Mouse (Mus musculus) erythroblast, embryonic 14.5 days (primary cell): Measurements from ENCODE around the gene Ttc16.

Experiments used
- GATA1 ChIP-seq: IDR thresholded peaks from 2 replicates; pipeline ENCODE4 v1.6.1; 2012; ENCODE audit warnings: low read length, inconsistent platforms, mixed read lengths
- TAL1 ChIP-seq: IDR thresholded peaks from 3 replicates; pipeline ENCODE4 v1.6.1; 2012; ENCODE audit warnings: low read length, inconsistent platforms, mixed read lengths

DNA sequence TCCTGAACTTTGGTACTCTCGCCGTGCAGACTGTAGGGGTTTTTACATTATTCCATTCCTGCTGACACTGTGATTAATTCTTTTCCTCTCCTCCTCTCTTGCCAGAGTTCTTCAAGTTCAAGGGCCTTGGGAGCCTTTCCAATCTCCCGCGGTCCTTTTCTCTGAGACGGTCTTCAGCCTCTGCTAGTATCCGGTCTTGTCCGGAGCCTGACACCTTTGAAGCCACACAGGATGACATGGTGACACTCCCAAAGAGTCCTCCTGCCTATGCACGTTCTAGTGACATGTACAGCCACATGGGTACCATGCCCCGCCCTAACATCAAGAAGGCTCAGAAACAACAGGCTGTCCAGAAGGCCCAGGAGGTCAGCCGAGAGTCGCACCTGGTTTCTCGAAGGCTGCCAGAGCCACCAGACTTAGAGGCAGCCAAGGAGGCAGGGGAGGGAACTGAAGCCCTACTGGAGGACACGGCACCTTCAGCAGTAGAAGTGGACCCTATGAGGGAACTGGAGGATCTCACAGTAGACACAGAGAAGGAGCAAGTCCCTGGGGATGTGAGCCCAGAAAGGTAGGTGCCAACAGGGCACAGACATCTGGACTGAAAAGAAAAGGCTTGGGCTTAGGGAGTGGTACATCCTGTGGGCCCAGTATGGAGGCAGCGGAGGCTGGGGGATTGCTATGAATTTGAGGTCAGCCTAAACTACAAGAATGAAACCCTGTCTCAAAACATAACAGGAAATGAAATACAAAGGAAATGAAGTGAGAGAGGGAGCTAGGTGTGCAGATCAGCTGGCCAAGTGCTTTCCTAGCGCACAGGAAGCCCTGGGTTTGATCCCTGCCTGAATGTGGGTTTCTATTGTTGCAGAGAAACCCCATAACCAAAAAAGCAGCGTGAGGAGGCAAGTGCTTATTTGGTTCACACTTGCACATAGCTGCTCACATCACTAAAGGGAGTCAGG, 50.3 kb downstream of the Ttc16 start:
- TF ChIP-seq TAL1 (no peak), GATA1 (no peak)
